Mouse (Mus musculus) cerebellum, adult 18-20 months (tissue): ENCODE data around the gene Ube2j2.
A peak's percentile ranks its signal among the peaks of the same experiment; 100 is the strongest.

Experiments used
- DNase-seq, 2 experiments: peaks; one replicate each; pipeline ENCODE4 v3.0.0; 2021

The Ube2j2 gene

GRCm38 (mm10) chr4:155943534-155944249, at the start of gene Ube2j2:
Gene Ube2j2, plus strand, starts transcription at chr4:155943831.
- peak; percentile 91 to 98 for DNase-seq

GRCm38 (mm10) chr4:155894311-155894881, 49.2 kb upstream of the Ube2j2 start:
- peak; percentile 39 to 49 for DNase-seq

GRCm38 (mm10) chr4:155895216-155895615, 48.4 kb upstream of the Ube2j2 start:
- DNase-seq, result peak; percentile 80 to 87

- no peak for DNase-seq
These were observed 47.8 kb upstream of the Ube2j2 start for GRCm38 (mm10) chr4:155895826-155896225.

- no peak for DNase-seq
These were observed 47.2 kb upstream of the Ube2j2 start for GRCm38 (mm10) chr4:155896461-155896860.

- DNase-seq, result no peak
These were observed 45.3 kb upstream of the Ube2j2 start for GRCm38 (mm10) chr4:155898318-155898717.

- no peak for DNase-seq
These were observed 44.3 kb upstream of the Ube2j2 start for GRCm38 (mm10) chr4:155899355-155899754.

- DNase-seq, result peak in 1 of 2 experiments; percentile 28
These were observed 42.4 kb upstream of the Ube2j2 start for GRCm38 (mm10) chr4:155901205-155901604.

GRCm38 (mm10) chr4:155903246-155903645, 40.4 kb upstream of the Ube2j2 start:
- peak in 1 of 2 experiments; percentile 1 for DNase-seq

GRCm38 (mm10) chr4:155904318-155905102, 39.1 kb upstream of the Ube2j2 start:
- peak in 1 of 2 experiments; percentile 23 for DNase-seq

GRCm38 (mm10) chr4:155905634-155906033, 38.0 kb upstream of the Ube2j2 start:
- DNase-seq, result peak in 1 of 2 experiments; percentile 1

- peak in 1 of 2 experiments; percentile 3 for DNase-seq
These were observed 37.5 kb upstream of the Ube2j2 start for GRCm38 (mm10) chr4:155906125-155906524.

- no peak for DNase-seq
These were observed 36.6 kb upstream of the Ube2j2 start for GRCm38 (mm10) chr4:155907003-155907402.

GRCm38 (mm10) chr4:155908281-155908680, 35.4 kb upstream of the Ube2j2 start:
- DNase-seq, result peak in 1 of 2 experiments; percentile 2

GRCm38 (mm10) chr4:155908751-155909150, 34.9 kb upstream of the Ube2j2 start:
- peak in 1 of 2 experiments; percentile 2 for DNase-seq

GRCm38 (mm10) chr4:155932031-155932430, 11.6 kb upstream of the Ube2j2 start:
- no peak for DNase-seq

GRCm38 (mm10) chr4:155943049-155943452, 580 bp upstream of the Ube2j2 start:
- peak in 1 of 2 experiments; percentile 33 for DNase-seq

GRCm38 (mm10) chr4:155944271-155944670, 640 bp downstream of the Ube2j2 start:
- DNase-seq, result peak; percentile 21 to 30

- no peak for DNase-seq
These were observed 3.5 kb downstream of the Ube2j2 start for GRCm38 (mm10) chr4:155947094-155947493.

- DNase-seq, result peak; percentile 35 to 39
These were observed 11.9 kb downstream of the Ube2j2 start for GRCm38 (mm10) chr4:155955491-155955890.

GRCm38 (mm10) chr4:155959275-155959674, 15.6 kb downstream of the Ube2j2 start:
- peak; percentile 72 to 73 for DNase-seq

- peak; percentile 23 to 44 for DNase-seq
These were observed 18.7 kb downstream of the Ube2j2 start, which contains the start of gene C1qtnf12 for GRCm38 (mm10) chr4:155962167-155962971. Gene C1qtnf12, plus strand, starts transcription at chr4:155962318.
